Mouse (Mus musculus) olfactory bulb, adult 2 months (tissue): ENCODE data around the gene Rab1b. TPM values are rescaled to one million over a fixed set of nuclear protein-coding genes. Genes with fewer than 3 reads are reported as not detected.
"Not testable (repeated sequence)": the region's sequence is repeated elsewhere in the genome, so short reads cannot be mapped to it uniquely, and the experiment has no call there.

Source experiments
- H3K27ac ChIP-seq: fragments of 200-500 bp; 2 replicates; pipeline ENCODE4 v1.5.1; 2012; ENCODE audit warnings: low read depth, low read length; ENCODE audit not compliant: insufficient read depth
- H3K4me1 ChIP-seq: fragments of 200-500 bp; 2 replicates; pipeline ENCODE4 v1.6.1; 2012; ENCODE audit warnings: low read length; ENCODE audit not compliant: control insufficient read depth, insufficient read depth
- H3K4me3 ChIP-seq: fragments of 200-500 bp; 2 replicates; pipeline ENCODE4 v1.5.1; 2012; ENCODE audit warnings: mild to moderate bottlenecking, low read depth, low read length, moderate library complexity; ENCODE audit not compliant: insufficient read depth
- CTCF ChIP-seq: fragments of 200-500 bp; IDR thresholded peaks from 2 replicates; pipeline ENCODE4 v1.5.1; 2012; ENCODE audit warnings: low read depth, mild to moderate bottlenecking, low read length, moderate library complexity; ENCODE audit not compliant: insufficient read depth
- POLR2A ChIP-seq: fragments of 200-500 bp; IDR thresholded peaks from 2 replicates; pipeline ENCODE4 v1.6.1; 2012; ENCODE audit warnings: mild to moderate bottlenecking, low read depth, low read length, moderate library complexity; ENCODE audit not compliant: insufficient read depth
- WGBS: fragments of 180-500 bp; shearing (Covaris S2); methylation state at CpG from one replicate; pipeline ENCODE4 v1.1.7; 2018; 5-methylcytosine and 5-hydroxymethylcytosine counted together
- polyA plus RNA-seq: library from polyadenylated mRNA; stranded (reverse); fragments of >200 nt; gene quantifications from 2 replicates; pipeline ENCODE4 v1.2.4, GENCODE M21; 2012; ENCODE audit warnings: low replicate concordance; ENCODE audit not compliant: missing spikeins, insufficient read depth, insufficient read length

Gene Rab1b
- polyA plus RNA-seq, 1 experiment: not detected

DNA sequence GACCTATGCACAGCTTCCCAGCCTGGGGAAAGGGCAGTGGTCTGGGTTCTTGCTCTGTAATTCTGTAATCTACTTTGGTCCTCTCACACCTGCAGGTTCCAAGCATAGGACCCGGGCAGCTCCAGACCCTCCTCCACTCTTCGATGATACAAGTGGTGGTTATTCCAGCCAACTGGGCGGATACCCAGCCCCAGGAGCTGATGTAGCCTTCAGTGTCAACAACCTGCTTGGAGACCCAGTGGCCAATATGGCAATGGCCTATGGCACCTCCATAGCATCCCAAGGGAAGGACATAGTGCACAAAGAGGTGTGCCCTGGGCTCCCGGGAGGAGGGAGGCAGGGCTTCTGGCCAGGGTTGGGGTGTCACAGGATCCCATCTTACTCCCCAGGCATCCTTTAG, 17.5 kb downstream of the Rab1b start:
- 87% methylated on average over 4 of the region's 4 CpGs for WGBS
- peaks cover 27% of the 10 kb centered on the region for H3K4me1 ChIP-seq
- 0 out of 2 replicates have a peak overlapping the region, but pooled peaks have one; percentile 78 for H3K4me3 ChIP-seq
- H3K27ac ChIP-seq: no peak overlapping the region
- TF ChIP-seq POLR2A (no peak), CTCF (no peak)

DNA sequence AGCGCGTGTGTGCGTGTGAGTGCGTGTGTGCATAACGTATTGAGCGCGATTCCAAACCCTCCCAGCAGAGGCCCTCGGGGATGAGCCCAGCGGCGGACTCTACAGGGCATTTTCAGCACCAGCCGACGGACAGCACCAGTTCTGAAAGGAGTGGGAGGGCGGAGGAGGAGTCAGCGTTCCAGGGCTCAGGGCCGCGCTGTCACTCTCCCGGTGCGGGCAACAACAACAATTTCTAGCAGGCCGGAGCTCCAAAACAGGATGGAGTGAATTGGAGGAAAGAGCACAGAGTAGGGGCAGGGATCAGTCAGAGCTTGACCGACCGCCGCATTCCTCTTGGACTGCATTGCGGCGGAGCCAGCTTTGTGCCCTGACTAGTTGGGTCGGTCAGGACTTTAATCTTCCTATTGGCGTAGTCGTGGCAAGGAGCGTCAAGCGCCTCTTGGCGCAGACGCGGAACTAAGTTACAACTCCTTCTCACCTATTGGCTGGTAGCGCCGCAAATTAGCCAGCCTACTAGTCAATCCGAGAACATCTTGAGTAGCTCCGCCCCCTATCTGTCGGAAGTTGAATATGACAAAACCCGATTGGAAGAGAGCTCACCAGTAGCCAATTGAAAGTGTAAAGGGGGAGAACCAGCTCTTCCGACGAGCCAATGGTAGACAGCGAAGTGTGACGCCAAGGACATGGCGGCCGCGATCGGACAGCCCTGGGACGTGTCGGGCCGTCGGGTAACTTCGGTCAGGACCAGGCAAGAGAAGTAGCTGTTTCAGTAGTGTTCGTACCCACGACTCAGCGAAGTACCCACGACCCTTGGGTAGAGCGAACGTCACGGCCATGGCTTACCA, 18.8 kb downstream of the Rab1b start, which contains the start of gene Yif1a:
Yif1a (plus strand) TSS at position 655 of the 845 bp plus-strand sequence.
- Histone ChIP-seq H3K4me1 (peaks cover 21% of the 10 kb centered on the region), H3K4me3 (peak within 1 kb of the TSS; percentile 78), H3K27ac (peak within 1 kb of the TSS; percentile 91)
- WGBS: under 1% methylated on average over 58 of the region's 58 CpGs
- peak; percentile 47; the same call in 1 of the 2 replicates for TF ChIP-seq CTCF
- TF ChIP-seq POLR2A: peak; percentile 61

DNA sequence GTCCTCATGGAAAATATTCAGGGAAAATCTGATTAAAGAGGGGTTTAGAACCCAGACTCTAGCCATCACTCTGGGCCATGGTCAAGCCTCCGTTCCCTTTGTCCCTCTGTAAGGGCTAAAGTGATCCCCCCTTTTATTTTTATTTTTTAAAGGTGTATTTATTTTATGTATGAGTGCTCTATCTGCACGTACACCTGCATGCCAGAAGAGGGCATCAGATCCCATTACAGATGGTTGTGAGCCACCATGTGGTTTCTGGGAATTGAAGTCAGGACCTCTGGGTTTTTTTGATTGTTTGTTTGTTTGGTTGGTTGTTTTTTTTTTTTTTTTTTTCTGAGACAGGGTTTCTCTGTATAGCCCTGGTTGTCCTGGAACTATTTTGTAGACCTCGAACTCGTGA, 20.3 kb downstream of the Rab1b start:
- not testable (repeated sequence) for H3K27ac ChIP-seq, H3K4me3 ChIP-seq
- H3K4me1 ChIP-seq: peaks cover 29% of the 10 kb centered on the region
- 56% methylated on average over 4 of the region's 4 CpGs for WGBS

DNA sequence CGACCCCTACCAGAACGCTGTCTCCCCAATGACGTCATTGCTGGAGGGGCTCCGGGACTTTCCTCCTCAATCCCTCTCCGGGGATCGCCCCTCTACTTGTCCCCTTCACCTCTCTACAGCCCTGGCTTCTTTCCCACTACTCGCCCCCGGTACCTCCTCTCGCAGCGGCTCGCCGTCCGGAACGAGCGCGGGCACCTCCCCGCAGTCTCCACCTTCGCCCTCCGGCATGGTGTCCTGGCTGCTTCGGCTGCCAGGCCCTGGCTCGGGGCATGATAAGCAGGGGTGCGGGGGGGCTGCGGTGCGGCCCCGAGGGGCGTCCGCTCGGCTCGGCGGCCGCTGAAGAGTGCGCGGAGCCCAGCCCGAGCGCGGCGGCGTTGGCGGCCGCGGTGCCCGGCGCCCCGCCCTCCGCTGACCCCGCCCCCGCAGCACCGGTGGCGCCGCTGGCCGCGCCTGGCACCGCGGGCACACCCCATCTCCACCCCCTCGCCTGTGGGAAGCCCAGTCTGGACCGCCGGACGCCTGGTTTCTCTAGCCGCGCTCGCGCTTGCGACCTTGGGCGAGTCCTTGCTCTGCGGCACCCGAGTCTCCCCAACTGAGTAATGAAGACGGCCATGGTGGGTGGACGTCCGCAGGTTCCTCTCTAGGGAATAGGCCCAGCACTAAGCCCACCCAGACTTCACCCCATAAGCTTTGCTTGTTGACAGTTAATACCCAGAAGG, 21.6 kb downstream of the Rab1b start, which contains the start of gene Tmem151a:
Tmem151a (minus strand) TSS at position 387 of the 719 bp plus-strand sequence.
- peak; percentile 78; the same call in 1 of the 2 replicates for TF ChIP-seq POLR2A
- TF ChIP-seq CTCF: no peak
- Histone ChIP-seq H3K4me1 (peaks cover 29% of the 10 kb centered on the region), H3K4me3 (peak within 1 kb of the TSS; percentile 70), H3K27ac (peak within 1 kb of the TSS; percentile 94)
- under 1% methylated on average over 69 of the region's 69 CpGs for WGBS

DNA sequence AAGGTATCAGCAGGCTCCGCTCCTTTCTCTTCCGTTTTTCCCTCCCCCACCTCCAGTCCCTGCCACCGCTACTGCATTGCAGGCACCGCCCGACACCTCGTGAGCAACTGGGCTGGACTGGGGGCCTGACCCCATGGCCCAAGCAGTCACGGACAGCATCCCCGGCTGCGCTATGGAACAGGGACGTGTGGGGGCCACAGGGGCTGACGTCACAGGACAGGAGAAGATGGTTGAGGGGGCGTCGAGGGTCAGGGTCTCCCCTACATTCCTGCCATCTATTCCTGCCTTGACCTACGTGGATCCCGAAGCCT, 22.1 kb downstream of the Rab1b start:
- WGBS: 1% methylated on average over 15 of the region's 15 CpGs
- TF ChIP-seq CTCF (no peak), POLR2A (no peak)
- Histone ChIP-seq H3K4me1 (peaks cover 29% of the 10 kb centered on the region), H3K27ac (peak overlapping the region; percentile 81), H3K4me3 (peak overlapping the region; percentile 70)

DNA sequence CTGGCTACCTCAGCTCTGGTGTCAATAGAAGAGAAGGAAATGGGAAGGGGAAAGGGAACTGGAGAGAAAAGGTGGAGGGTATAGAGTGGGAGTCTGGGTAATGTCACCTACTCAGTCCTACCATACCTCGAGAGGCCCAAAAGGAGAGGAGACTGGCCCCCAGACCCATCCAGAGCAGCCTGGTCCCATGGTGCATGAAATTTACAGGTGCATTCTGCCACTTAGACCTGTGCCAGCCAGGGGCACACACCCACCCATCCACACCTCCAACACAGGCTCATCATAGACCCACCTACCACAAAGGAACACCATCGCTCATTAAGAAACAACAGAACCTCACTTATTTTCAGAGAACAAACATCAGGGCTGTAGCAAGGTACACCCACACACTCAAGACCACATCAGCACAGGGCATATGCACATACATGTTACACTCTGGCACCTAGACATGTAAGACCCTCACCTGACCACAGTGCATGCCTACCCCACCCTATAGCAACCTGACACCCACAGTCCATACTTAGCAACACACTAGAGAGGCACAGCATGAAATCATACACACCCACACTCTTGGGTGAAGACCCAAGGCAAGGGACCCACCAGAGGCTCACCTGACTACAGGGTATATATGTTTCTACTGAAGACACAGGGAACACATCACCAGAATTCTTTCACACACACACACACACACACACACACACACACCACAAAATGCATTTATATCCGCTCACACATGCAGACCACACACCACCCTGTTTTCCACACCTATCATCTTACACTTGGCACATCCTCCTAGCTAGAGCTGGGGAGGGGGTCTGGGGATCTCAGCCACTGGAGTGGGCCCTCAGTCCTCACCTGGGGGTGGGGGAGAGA, 22.7 kb downstream of the Rab1b start:
- Histone ChIP-seq H3K27ac (peak overlapping the region; percentile 81), H3K4me1 (peaks cover 26% of the 10 kb centered on the region), H3K4me3 (peak overlapping the region; percentile 70)
- WGBS: 32% methylated on average over 3 of the region's 3 CpGs
- TF ChIP-seq CTCF (no peak), POLR2A (no peak)

DNA sequence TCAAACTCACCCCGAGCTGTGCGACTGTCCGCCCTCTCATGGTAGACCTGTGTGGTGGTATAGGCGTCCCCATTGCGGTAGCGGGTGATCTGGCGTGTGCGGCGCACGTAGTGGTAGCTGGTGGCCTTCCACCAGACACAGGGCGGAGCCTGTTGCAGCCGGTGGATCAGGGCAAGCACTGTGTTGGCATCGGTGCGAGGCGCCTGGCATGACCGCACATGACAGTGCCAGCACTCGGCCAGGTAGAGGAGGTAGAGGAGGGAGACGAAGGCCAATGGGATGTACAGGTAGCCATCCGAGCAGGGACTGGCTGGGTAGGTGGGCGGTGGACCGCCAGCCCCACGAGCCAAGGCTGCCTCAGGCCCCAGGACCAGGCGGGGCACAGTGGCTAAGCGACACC, 24.3 kb downstream of the Rab1b start:
- TF ChIP-seq POLR2A (no peak), CTCF (no peak)
- H3K27ac ChIP-seq: no peak overlapping the region
- no peak overlapping the region for H3K4me3 ChIP-seq
- H3K4me1 ChIP-seq: peaks cover 21% of the 10 kb centered on the region
- WGBS: 83% methylated on average over 24 of the region's 24 CpGs

DNA sequence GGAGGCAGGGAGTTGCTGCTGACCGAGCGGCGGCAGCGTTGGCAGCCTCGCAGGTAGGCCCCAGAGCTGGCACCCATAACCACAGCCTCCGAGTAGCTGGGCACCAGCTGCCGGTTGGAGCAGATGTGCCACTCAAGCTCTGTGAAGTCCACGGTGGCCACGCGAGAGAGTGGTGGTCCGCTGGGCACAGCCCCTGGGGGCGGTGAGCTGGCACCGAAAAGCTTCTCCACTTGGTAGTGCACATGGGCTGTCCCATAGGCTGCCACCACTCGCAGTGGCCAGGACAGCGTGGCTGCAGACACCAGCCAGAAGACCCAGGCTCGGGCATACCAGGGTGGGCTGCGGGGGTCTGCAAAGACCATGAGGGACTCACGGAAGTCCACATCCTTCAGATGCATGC, 24.9 kb downstream of the Rab1b start:
- Histone ChIP-seq H3K4me1 (peaks cover 16% of the 10 kb centered on the region), H3K27ac (no peak overlapping the region), H3K4me3 (no peak overlapping the region)
- TF ChIP-seq POLR2A: no peak
- TF ChIP-seq CTCF: no peak
- WGBS: 66% methylated on average over 18 of the region's 18 CpGs

DNA sequence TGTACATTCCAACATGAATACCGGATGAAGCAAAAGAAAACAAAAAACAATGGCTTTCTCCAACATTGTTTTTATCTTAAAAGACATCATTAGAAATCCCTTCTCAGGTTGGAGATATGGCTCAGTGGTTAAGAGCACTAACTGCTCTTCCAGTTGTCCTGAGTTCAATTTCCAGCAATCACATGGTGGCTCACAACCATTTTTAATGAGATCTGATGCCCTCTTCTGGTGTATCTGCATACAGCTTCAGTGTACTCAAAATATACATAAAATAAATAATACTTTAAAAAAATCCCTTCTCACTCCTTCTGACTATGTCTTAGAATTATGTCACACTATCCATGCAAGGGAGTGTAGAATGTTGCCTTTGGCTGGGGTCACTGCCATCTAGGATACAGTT, 27.6 kb downstream of the Rab1b start:
- H3K27ac ChIP-seq: no peak overlapping the region
- WGBS: 88% methylated on average over 1 of the region's 1 CpGs
- no peak overlapping the region for H3K4me3 ChIP-seq
- H3K4me1 ChIP-seq: peaks cover 16% of the 10 kb centered on the region
- TF ChIP-seq POLR2A: no peak
- no peak for TF ChIP-seq CTCF
